Mouse (Mus musculus) neural tube, embryonic 13.5 days (tissue): ENCODE results near the gene Zfp507. TPM values are rescaled to one million over a fixed set of nuclear protein-coding genes. Genes with fewer than 3 reads are reported as not detected.

Experiments used
- ATAC-seq: fragments of 200-750 bp; cut with Nextera tagmentation; 2 replicates; pipeline ENCODE4 v1.8.0; 2017; ENCODE audit warnings: low read depth, mild to moderate bottlenecking, moderate TSS enrichment, moderate library complexity
- H3K27ac ChIP-seq: fragments of 300-500 bp; sonication (generic); replicated peaks from 2 replicates; pipeline ENCODE4 v1.5.1; 2015; ENCODE audit warnings: moderate library complexity, mild to moderate bottlenecking, inconsistent platforms
- H3K27me3 ChIP-seq: fragments of 300-500 bp; sonication (generic); 2 replicates; pipeline ENCODE4 v1.6.1; 2015; ENCODE audit warnings: mild to moderate bottlenecking, inconsistent platforms
- H3K36me3 ChIP-seq: fragments of 300-500 bp; sonication (generic); 2 replicates; pipeline ENCODE4 v1.6.1; 2015; ENCODE audit warnings: mild to moderate bottlenecking, inconsistent platforms
- H3K4me1 ChIP-seq: fragments of 300-500 bp; sonication (generic); replicated peaks from 2 replicates; pipeline ENCODE4 v1.6.1; 2015; ENCODE audit warnings: inconsistent platforms
- H3K4me2 ChIP-seq: fragments of 300-500 bp; sonication (generic); 2 replicates; pipeline ENCODE4 v1.6.1; 2015; ENCODE audit warnings: inconsistent platforms, mild to moderate bottlenecking, moderate library complexity
- H3K4me3 ChIP-seq: fragments of 300-500 bp; sonication (generic); 2 replicates; pipeline ENCODE4 v1.5.1; 2015; ENCODE audit warnings: mild to moderate bottlenecking, inconsistent platforms
- H3K9ac ChIP-seq: fragments of 300-500 bp; sonication (generic); 2 replicates; pipeline ENCODE4 v1.6.1; 2015; ENCODE audit warnings: moderate library complexity, mild to moderate bottlenecking, inconsistent platforms
- H3K9me3 ChIP-seq: fragments of 300-500 bp; sonication (generic); 2 replicates; pipeline ENCODE4 v1.6.1; 2016; ENCODE audit warnings: inconsistent platforms
- WGBS: fragments of 180-500 bp; shearing (Covaris S2); methylation state at CpG from one replicate; pipeline ENCODE4 v1.1.7; 2015; 5-methylcytosine and 5-hydroxymethylcytosine counted together
- polyA plus RNA-seq: library from polyadenylated mRNA; unstranded; fragments of >200 nt; fragmentation: Nextera tagmentation; extraction: Ambion mirVana; gene quantifications from 2 replicates; pipeline ENCODE4 v1.2.1, GENCODE M21; 2015

Gene Zfp507
- 17.1 and 17.8 TPM in 2 replicates for polyA plus RNA-seq

DNA sequence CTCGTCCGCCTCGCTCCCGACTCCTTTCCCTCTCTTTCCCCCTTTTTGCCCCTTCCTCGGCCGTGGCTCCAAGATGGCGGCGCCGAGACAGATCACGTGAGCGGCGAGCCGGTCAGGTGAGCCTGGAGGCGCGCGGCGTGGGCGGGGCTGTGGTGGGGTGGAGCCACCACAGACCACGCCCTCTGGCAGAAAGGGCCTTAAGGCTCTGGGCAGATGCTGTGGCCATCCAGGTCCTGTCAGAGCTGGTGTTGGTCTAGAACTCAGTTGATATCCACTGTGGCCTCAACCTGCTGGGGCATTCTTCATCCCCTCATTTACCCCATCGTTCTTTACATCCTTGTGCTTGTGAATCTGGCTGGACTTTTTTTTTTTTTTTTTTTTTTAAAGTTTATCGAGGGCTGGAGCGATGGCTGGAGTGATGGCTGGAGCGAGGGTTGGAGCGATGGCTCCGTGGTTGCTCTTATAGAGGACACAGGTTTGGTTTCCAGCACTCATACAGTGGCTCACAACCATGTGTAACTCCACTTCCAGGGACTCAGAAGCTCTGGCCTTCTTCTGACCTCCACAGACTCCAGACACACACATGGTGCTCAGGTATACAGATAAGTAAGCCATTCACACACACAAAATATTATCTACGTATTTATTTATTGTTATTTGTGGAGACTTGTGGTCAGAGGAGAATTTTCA lies at the start of gene Zfp507:
Gene Zfp507, minus strand, starts transcription at position 98 of the 690 bp plus-strand sequence.
- Histone ChIP-seq H3K4me1 (peaks cover 15% of the 10 kb centered on the region), H3K9me3 (no peaks in the 10 kb centered on the region), H3K4me2 (peak within 1 kb of the TSS; percentile 93), H3K27me3 (no peaks in the 10 kb centered on the region), H3K27ac (peak within 1 kb of the TSS; percentile 94), H3K9ac (peak within 1 kb of the TSS; percentile 98), H3K36me3 (peaks cover 21% of the 10 kb centered on the region), H3K4me3 (peak within 1 kb of the TSS; percentile 96)
- ATAC-seq, result peak; percentile 94
- 20% methylated on average over 26 of the region's 26 CpGs for WGBS

DNA sequence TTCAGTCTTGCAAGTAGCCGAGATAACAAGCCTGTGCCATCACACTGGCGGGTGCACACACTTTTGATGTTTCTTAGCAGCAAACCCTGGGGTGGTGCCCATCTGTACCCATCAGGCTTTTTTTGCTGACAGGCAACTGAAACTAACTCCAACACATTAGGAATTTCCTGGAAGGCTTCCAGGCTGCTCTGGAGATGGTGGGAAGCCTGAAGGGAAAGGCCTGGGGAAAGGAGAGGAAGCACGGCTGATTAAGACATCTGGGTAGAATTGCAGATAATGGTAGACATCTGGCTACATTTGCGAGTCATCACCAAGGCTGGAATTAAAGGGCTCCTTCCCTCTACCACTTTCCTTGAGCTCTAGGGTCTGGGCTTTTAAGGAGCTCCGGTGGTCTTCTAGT lies 47.6 kb upstream of the Zfp507 start:
- no peak overlapping the region for H3K4me3 ChIP-seq
- H3K9me3 ChIP-seq, result no peaks in the 10 kb centered on the region
- no peak overlapping the region for H3K9ac ChIP-seq
- no peak for ATAC-seq
- H3K4me1 ChIP-seq, result peaks cover 9% of the 10 kb centered on the region
- H3K4me2 ChIP-seq, result no peak overlapping the region
- H3K27ac ChIP-seq, result no peak overlapping the region
- 86% methylated on average over 5 of the region's 5 CpGs for WGBS
- H3K27me3 ChIP-seq, result no peaks in the 10 kb centered on the region
- H3K36me3 ChIP-seq, result no peaks in the 10 kb centered on the region

DNA sequence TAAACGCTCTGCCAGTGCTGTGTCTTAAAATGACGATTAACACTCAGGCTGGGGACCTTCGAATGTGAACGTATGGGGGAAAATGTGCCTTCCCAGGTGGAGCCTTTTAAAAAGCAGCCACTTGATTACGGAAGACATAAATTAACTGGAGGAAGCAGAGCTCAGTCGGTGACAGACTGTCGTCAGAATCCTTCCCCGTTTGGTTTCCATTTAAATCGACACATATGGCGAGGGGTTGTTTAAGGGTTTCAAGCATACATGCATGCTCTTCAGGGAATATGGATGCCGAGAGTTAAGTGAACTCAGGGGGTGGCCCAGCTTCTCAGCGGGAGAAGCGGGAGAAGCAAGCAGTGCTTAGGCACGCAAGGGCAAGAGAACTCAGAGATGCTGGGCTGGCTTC lies 45.7 kb upstream of the Zfp507 start:
- WGBS, result 34% methylated on average over 14 of the region's 14 CpGs
- no peak overlapping the region for H3K4me2 ChIP-seq

GRCm38 (mm10) chr7:35840504-35840903 lies 37.7 kb upstream of the Zfp507 start:
- no peak overlapping the region for H3K4me2 ChIP-seq
- no peaks in the 10 kb centered on the region for H3K9me3 ChIP-seq
- no peak overlapping the region for H3K4me3 ChIP-seq
- H3K36me3 ChIP-seq, result no peaks in the 10 kb centered on the region
- no peaks in the 10 kb centered on the region for H3K27me3 ChIP-seq
- H3K4me1 ChIP-seq, result peaks cover 16% of the 10 kb centered on the region
- 70% methylated on average over 4 of the region's 4 CpGs for WGBS
- no peak for ATAC-seq
- no peak overlapping the region for H3K27ac ChIP-seq
- H3K9ac ChIP-seq, result no peak overlapping the region

More for the DNA sequence above, 45.7 kb upstream of the Zfp507 start:
- H3K9ac ChIP-seq, result no peak overlapping the region
- H3K36me3 ChIP-seq, result no peaks in the 10 kb centered on the region
- 0 out of 2 replicates have a peak overlapping the region, but pooled peaks have one; percentile 2 for H3K27ac ChIP-seq
- H3K4me1 ChIP-seq, result peaks cover 9% of the 10 kb centered on the region
- no peak overlapping the region for H3K4me3 ChIP-seq
- H3K27me3 ChIP-seq, result no peaks in the 10 kb centered on the region
- ATAC-seq, result no peak
- no peaks in the 10 kb centered on the region for H3K9me3 ChIP-seq

DNA sequence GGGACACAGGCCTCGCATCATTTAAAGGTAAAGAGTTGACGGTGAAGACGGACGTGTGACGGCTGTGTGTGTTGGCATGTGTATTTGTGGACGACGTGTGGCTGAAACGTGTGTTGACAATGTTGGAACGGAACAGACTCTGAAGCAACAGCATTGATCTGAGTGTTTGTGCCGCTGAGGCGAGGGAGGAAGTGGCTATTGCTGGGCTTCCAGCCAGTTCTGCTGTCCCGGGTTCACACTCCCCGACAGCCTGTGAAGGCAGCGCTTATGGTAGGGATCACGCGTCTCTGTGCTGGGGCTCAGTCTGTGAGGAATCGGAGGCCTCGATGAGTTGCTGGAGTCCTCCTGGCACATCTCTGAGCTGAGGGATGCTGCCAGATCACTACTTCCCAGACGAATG lies 34.0 kb upstream of the Zfp507 start:
- peak overlapping the region; percentile 53; the same call in 1 of the 2 replicates for H3K27ac ChIP-seq
- no peak overlapping the region for H3K4me3 ChIP-seq
- ATAC-seq, result no peak
- no peak overlapping the region for H3K4me2 ChIP-seq
- H3K36me3 ChIP-seq, result no peaks in the 10 kb centered on the region
- H3K9me3 ChIP-seq, result no peaks in the 10 kb centered on the region
- 80% methylated on average over 19 of the region's 19 CpGs for WGBS
- H3K27me3 ChIP-seq, result no peaks in the 10 kb centered on the region
- peaks cover 16% of the 10 kb centered on the region for H3K4me1 ChIP-seq
- no peak overlapping the region for H3K9ac ChIP-seq

DNA sequence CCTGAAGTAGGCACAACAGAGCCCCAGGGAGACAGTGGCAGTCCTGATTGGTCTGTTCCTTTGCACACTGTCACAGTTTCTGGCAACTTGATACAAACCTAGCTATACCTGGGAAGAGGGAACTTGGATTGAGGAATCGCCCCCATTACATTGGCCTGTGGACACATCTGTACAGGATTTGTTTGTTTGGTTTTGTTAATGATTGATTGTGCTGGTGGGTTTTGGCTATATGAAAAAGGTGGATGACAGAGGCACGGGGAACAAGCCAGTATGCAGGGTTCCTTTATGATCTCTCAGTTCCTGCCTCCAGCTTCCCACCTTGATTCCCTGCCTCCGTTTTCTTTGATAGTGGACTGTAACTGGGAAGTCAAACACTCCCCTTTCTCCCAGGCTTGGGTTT lies 33.6 kb upstream of the Zfp507 start:
- H3K36me3 ChIP-seq, result no peaks in the 10 kb centered on the region
- no peaks in the 10 kb centered on the region for H3K9me3 ChIP-seq
- WGBS, result 89% methylated on average over 3 of the region's 3 CpGs
- H3K4me2 ChIP-seq, result no peak overlapping the region
- ATAC-seq, result no peak
- H3K4me1 ChIP-seq, result peaks cover 19% of the 10 kb centered on the region
- no peak overlapping the region for H3K9ac ChIP-seq
- no peaks in the 10 kb centered on the region for H3K27me3 ChIP-seq
- peak overlapping the region; percentile 53; the same call in 1 of the 2 replicates for H3K27ac ChIP-seq
- H3K4me3 ChIP-seq, result no peak overlapping the region

- H3K27ac ChIP-seq, result no peak overlapping the region
- H3K9me3 ChIP-seq, result no peaks in the 10 kb centered on the region
- no peak overlapping the region for H3K4me3 ChIP-seq
- H3K36me3 ChIP-seq, result no peaks in the 10 kb centered on the region
- no peak for ATAC-seq
- peaks cover 6% of the 10 kb centered on the region; the same call in 1 of the 2 replicates for H3K4me1 ChIP-seq
- H3K9ac ChIP-seq, result no peak overlapping the region
- no peak overlapping the region for H3K4me2 ChIP-seq
- H3K27me3 ChIP-seq, result no peaks in the 10 kb centered on the region
- 84% methylated on average over 7 of the region's 7 CpGs for WGBS
Observed at GRCm38 (mm10) chr7:35830119-35830518, 27.3 kb upstream of the Zfp507 start.

DNA sequence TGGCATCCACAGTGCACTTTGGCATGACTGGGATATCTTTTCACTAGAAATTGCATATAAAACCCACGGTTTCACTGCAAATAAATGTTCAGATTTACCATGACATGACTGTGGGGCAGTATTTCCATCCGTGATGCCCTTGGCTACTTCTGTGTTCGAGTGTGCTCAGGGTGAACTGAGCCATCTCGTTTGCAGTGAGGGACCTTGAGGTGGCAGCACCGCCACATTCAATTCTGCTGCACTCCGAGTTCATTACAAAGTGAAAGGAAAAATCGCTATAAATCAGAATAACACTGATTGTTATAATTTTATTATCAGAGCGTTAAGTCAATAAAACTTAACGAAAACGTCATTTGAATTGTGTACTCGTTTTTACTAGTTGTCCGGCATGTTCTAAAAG lies 21.1 kb upstream of the Zfp507 start:
- WGBS, result 72% methylated on average over 12 of the region's 12 CpGs

GRCm38 (mm10) chr7:35822320-35822719 lies 19.5 kb upstream of the Zfp507 start:
- Histone ChIP-seq H3K4me2 (no peak overlapping the region), H3K4me1 (no peaks in the 10 kb centered on the region), H3K36me3 (no peaks in the 10 kb centered on the region), H3K9ac (no peak overlapping the region), H3K4me3 (no peak overlapping the region), H3K27ac (no peak overlapping the region), H3K27me3 (no peaks in the 10 kb centered on the region), H3K9me3 (0 out of 2 replicates have a peak, but pooled peaks cover 3% of the 10 kb centered on the region)
- WGBS, result 85% methylated on average over 17 of the region's 17 CpGs
- no peak for ATAC-seq

More for the DNA sequence above, 21.1 kb upstream of the Zfp507 start:
- no peak overlapping the region for H3K9ac ChIP-seq
- no peaks in the 10 kb centered on the region for H3K36me3 ChIP-seq
- no peak overlapping the region for H3K27ac ChIP-seq
- H3K4me3 ChIP-seq, result no peak overlapping the region
- H3K4me1 ChIP-seq, result no peaks in the 10 kb centered on the region
- ATAC-seq, result no peak
- no peaks in the 10 kb centered on the region for H3K9me3 ChIP-seq
- H3K27me3 ChIP-seq, result no peaks in the 10 kb centered on the region
- H3K4me2 ChIP-seq, result no peak overlapping the region

DNA sequence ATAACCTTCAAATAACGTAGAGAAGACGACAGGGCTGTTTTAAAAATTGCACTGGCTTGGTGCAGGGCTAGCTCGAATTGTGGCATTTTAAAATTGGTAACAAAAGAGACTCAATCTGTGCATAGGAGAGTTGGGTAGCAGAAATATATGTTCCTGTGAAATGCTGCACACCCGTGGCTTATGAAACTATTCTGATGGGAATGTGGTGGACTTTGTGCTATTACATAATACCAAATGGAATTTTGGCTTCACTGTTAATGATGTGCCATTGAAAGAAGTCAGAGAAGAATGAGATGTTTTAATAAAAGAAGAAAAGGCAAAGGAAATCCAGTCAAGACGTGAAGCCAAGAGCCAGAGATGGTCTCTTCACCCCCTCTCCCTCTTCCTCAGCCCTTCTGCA lies 18.6 kb upstream of the Zfp507 start:
- no peak overlapping the region for H3K4me2 ChIP-seq
- H3K36me3 ChIP-seq, result no peaks in the 10 kb centered on the region
- 0 out of 2 replicates have a peak, but pooled peaks cover 3% of the 10 kb centered on the region for H3K9me3 ChIP-seq
- no peak for ATAC-seq
- no peaks in the 10 kb centered on the region for H3K27me3 ChIP-seq
- 89% methylated on average over 5 of the region's 5 CpGs for WGBS
- H3K4me3 ChIP-seq, result no peak overlapping the region
- no peak overlapping the region for H3K27ac ChIP-seq
- no peak overlapping the region for H3K9ac ChIP-seq
- H3K4me1 ChIP-seq, result no peaks in the 10 kb centered on the region

GRCm38 (mm10) chr7:35819486-35819885 lies 16.7 kb upstream of the Zfp507 start:
- H3K27ac ChIP-seq, result no peak overlapping the region
- no peaks in the 10 kb centered on the region for H3K36me3 ChIP-seq
- no peaks in the 10 kb centered on the region for H3K4me1 ChIP-seq
- H3K4me3 ChIP-seq, result no peak overlapping the region
- WGBS, result 61% methylated on average over 4 of the region's 4 CpGs
- no peak for ATAC-seq
- H3K9ac ChIP-seq, result no peak overlapping the region
- no peak overlapping the region for H3K4me2 ChIP-seq
- H3K9me3 ChIP-seq, result 0 out of 2 replicates have a peak, but pooled peaks cover 3% of the 10 kb centered on the region
- no peaks in the 10 kb centered on the region for H3K27me3 ChIP-seq

- no peaks in the 10 kb centered on the region for H3K27me3 ChIP-seq
- no peak for ATAC-seq
Observed at GRCm38 (mm10) chr7:35814759-35815551, 12.2 kb upstream of the Zfp507 start.

More at GRCm38 (mm10) chr7:35814759-35815551, 12.2 kb upstream of the Zfp507 start:
- H3K4me2 ChIP-seq, result no peak overlapping the region
- H3K27ac ChIP-seq, result no peak overlapping the region
- 80% methylated on average over 12 of the region's 12 CpGs for WGBS
- H3K4me1 ChIP-seq, result no peaks in the 10 kb centered on the region
- no peak overlapping the region for H3K9ac ChIP-seq
- H3K36me3 ChIP-seq, result no peaks in the 10 kb centered on the region
- H3K9me3 ChIP-seq, result 0 out of 2 replicates have a peak, but pooled peaks cover 3% of the 10 kb centered on the region
- H3K4me3 ChIP-seq, result no peak overlapping the region
